Mouse (Mus musculus) left cerebral cortex, postnatal 4 days (tissue): ENCODE data around the gene Fam43a. TPM values are rescaled to one million over a fixed set of nuclear protein-coding genes. Genes with fewer than 3 reads are reported as not detected.

Source experiments
- DNase-seq: peaks from one replicate; pipeline ENCODE4 v3.0.0-alpha.2; 2022
- intact Hi-C: fragments of 180-260 bp; cut with DNase I; formaldehyde crosslinking; loops from one replicate; pipeline ENCODE4 v1.15.1; 2025
- total RNA-seq, 2 experiments: library from RNA; stranded (reverse); gene quantifications; 2 replicates each; pipeline ENCODE4 v1.2.3; 2021

Gene Fam43a
- total RNA-seq, 2 experiments from 2014 or later, result 11.5 to 12.7 TPM

- intact Hi-C loops, result loop anchor here (5.0 to 10.0 kb wide), 2 partner anchors 382 to 759 kb away; no protein-coding TSS in a partner anchor
- no peak for DNase-seq
Measured at GRCm38 (mm10) chr16:30595356-30595755, 4.2 kb upstream of the Fam43a start.

DNA sequence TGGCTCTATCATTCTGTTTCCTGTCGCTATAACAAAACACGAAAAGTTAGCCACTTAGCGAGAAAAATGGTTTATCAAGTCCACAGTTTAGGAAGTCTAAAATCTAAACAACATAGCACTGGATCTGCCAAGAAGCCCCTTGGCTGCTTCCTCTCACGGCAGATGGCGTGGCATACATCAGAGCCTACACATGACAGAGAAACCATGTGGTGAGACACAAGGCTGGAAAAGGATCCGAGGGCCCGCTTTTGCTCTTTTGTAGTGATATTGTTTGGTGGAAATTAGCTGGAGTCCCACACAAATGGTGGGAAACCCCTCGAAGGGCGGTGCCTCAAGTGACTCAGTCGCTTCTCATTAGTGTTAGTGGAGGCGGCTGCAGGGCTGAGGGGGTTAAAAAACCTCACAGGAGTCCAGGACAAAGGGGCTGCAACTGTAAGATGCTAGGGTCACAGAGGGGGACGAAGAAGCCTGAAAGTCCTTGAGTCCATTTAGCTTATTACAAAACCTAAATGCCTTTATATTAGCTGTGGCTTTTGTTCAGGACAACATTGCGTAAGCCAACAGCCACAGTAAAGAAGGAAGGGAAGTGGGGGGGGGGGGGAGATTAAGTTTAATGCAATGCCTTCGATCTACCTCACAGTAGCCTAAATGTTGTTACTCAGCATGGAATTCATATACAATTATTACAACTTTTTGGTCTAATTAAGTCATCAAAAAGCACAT lies 3.5 kb upstream of the Fam43a start:
- intact Hi-C loops, result loop anchor here (2.0 to 10.0 kb wide), 3 partner anchors 381 to 759 kb away; no protein-coding TSS in a partner anchor
- peak; percentile 70 for DNase-seq

GRCm38 (mm10) chr16:30596959-30597681 lies 2.4 kb upstream of the Fam43a start:
- peak; percentile 95 for DNase-seq
- intact Hi-C loops, result loop anchor here (2.0 to 10.0 kb wide), 3 partner anchors 380 to 758 kb away; no protein-coding TSS in a partner anchor

- peak; percentile 70 for DNase-seq
- intact Hi-C loops, result no loop called here
Measured at GRCm38 (mm10) chr16:30600431-30601045, 1.0 kb downstream of the Fam43a start.

GRCm38 (mm10) chr16:30601046-30601832 lies 1.7 kb downstream of the Fam43a start:
- DNase-seq, result peak; percentile 85
- intact Hi-C loops, result no loop called here

GRCm38 (mm10) chr16:30601946-30602345 lies 2.4 kb downstream of the Fam43a start:
- no peak for DNase-seq
- intact Hi-C loops, result no loop called here

DNA sequence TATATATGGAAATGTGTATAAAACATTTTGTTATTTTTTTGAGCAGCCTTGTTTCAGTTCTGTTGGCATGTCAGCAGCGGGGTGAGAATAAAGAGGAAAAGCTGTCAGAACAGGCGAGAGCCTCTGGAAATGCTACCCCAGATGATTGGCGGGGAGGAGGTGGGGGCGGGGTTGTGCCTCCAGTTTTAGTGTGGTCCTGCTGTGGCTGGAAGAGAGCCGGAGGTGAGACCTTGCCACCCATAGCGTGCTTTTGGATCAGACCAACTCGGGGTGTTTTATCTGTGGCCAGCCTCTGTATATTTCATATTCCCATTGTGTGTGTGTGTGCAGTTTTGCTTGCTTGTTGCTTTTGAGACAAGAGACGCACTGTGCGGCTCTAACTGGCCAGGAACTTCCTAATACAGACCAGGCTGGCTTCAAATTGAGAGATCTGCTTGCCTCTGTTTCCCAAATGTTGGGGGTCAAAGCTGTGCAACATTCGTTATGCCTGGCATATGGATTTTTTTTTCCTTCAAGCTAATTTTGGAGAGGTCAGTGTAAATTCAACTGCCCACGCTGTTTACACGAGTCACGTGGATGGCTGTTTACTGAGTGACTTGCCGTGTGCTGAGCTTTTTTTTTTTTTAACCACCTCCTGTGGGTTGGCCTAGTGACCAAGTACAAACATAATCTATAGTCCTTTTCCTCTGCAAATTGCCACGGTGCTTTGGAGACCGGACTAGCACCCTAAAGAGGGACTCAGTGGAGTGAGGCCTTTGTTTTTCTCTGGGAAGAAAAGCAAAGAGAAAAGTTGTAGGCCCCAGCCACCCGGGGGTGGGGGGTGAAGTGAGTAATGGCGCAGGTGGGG lies 3.4 kb downstream of the Fam43a start:
- no peak for DNase-seq
- intact Hi-C loops, result no loop called here

- intact Hi-C loops, result no loop called here
- DNase-seq, result peak; percentile 38
Measured at GRCm38 (mm10) chr16:30603531-30603842, 4.0 kb downstream of the Fam43a start.

- intact Hi-C loops, result no loop called here
- DNase-seq, result no peak
Measured at GRCm38 (mm10) chr16:30604061-30604806, 4.7 kb downstream of the Fam43a start.

- no peak for DNase-seq
- intact Hi-C loops, result no loop called here
Measured at GRCm38 (mm10) chr16:30604807-30605137, 5.2 kb downstream of the Fam43a start.

GRCm38 (mm10) chr16:30605528-30605927 lies 6.0 kb downstream of the Fam43a start:
- no peak for DNase-seq
- intact Hi-C loops, result no loop called here

DNA sequence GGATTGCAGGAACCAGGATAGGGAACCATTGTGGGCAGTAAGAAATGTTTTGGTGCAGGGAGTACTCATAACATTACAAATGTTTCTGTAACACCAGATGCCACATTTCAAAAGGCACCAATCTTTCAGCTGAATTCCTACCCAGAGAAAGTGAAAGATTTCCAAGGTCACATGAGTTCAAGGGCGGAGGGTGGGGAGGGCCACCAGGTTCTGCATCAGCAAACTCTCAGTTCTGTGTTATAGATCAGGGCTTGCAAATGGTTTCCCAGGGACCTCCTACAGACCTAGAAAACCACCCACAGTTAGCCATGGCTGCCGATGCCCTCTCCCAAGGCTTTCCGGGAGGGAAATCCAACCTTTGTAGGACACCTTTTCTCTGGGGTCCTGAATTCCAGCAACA lies 8.3 kb downstream of the Fam43a start:
- DNase-seq, result no peak
- intact Hi-C loops, result no loop called here

GRCm38 (mm10) chr16:30611331-30611730 lies 11.8 kb downstream of the Fam43a start:
- no peak for DNase-seq

DNA sequence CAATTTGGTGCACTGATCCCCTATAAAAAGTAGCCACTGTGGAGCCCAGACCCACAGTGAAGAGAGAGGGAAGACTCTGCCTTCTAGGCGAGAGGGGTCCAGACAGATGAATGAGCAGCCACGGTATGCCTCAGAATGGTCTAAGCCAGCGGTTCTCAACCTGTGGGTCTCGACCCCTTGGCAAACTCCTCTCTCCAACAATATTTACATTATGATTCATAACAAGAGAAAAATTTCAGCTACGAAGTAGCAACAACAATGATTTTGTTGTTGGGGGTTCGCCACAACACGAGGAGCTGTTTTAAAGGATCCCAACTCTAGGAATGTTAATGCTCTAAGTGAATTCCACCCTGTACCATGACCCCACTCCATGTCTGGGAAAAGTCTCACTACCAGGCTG lies 13.6 kb downstream of the Fam43a start:
- intact Hi-C loops, result no loop called here
- DNase-seq, result no peak

More at GRCm38 (mm10) chr16:30611331-30611730, 11.8 kb downstream of the Fam43a start:
- intact Hi-C loops, result no loop called here

GRCm38 (mm10) chr16:30614122-30614521 lies 14.6 kb downstream of the Fam43a start:
- intact Hi-C loops, result no loop called here
- DNase-seq, result no peak

DNA sequence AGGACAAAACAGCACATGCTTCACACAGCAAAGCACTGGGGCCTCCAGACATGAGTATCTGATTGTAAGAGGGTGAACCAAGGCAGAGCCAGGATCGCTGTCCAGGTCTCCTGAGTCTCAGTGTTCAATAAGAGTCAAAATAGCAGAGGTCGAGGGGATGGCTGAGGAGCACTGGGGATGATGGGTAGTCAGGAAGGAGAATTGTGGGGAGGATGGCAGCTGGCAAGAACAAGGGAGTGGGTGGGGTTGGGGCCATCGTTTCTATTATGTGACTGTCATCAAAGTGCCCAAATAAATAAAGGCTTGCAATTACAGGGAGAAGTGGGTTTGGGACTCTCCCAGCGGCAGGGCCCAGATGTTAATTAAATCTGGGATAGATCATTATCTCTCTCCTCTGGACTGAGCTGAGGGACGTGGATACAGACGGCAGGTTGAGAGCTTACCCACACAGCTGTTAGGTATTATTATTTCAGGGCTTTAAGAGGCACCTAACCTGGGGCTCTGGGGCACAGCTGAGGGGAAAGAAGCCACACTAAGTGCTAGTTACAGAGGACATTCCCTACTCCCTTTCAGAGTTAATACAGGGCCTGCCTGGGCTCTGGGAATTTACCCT lies 15.3 kb downstream of the Fam43a start:
- no peak for DNase-seq
- intact Hi-C loops, result no loop called here

- intact Hi-C loops, result no loop called here
Measured at GRCm38 (mm10) chr16:30616281-30616680, 16.8 kb downstream of the Fam43a start.

GRCm38 (mm10) chr16:30623645-30624044 lies 24.1 kb downstream of the Fam43a start:
- intact Hi-C loops, result no loop called here
- no peak for DNase-seq

More at GRCm38 (mm10) chr16:30616281-30616680, 16.8 kb downstream of the Fam43a start:
- no peak for DNase-seq

DNA sequence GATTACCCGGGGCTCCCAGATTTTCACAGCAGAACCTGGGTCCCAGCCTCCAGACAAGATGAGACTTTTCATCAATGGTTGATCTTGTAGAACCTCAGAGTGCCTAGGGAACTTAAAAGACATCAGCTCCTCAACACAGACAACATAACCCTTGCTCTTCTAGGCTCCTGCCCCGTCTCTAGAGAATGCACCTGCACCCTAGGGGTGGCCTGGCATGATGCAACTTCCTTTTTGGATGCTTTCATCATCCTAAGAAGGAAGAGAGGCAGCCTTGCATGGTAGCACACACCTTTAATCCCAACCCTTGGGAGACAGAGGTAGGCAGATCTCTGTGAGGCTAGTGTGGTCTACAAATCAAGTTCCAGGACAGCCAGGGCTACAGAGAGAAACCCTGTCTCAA lies 25.1 kb downstream of the Fam43a start:
- DNase-seq, result no peak
- intact Hi-C loops, result no loop called here
